Mouse (Mus musculus): ENCODE data around the gene Tceanc2.

- TF ChIP-seq CTCF (IDR thresholded peaks at IDR 0.05; ENCODE audit: low read depth) (no peak), EP300 (IDR thresholded peaks at IDR 0.05; ENCODE audit: low read depth) (no peak)
These were observed 19.2 kb upstream of the Tceanc2 start for GRCm38 (mm10) chr4:107198072-107198471.

Measured in heart, postnatal 0 days (tissue).